Comparison of ENCODE assay signal across 8 mouse cellular contexts in genomic region chr9:25481344-25482095, GRCm38 (mm10). TPM values are rescaled to one million over a fixed set of nuclear protein-coding genes. Genes with fewer than 3 reads are reported as not detected.
DNase-seq lines count a peak whose midpoint lies in the region; ATAC-seq lines count a peak whose summit lies in the region.

Gene Eepd1, plus strand, starts transcription at chr9:25481547.

- H3K9ac ChIP-seq in intestine, embryonic 14.5 days (ENCODE audit: low read length), result peak within 1 kb of the TSS; percentile 66

- peak; percentile 98 to 99 for DNase-seq in adrenal gland, adult (ENCODE audit: inconsistent age in 2 of 2, low spot score in 1 of 2)
- DNase-seq in embryo, embryonic 10.5 days (ENCODE audit: low spot score), result peak; percentile 94
- DNase-seq in gastrocnemius, postnatal 25 days, result peak; percentile 97
- DNase-seq in intestine, embryonic 14.5 days (ENCODE audit: low spot score), result peak; percentile 97
- peak; percentile 92 to 94 for DNase-seq in left cerebral cortex, postnatal 14 days (ENCODE audit: low spot score in 2 of 2)
- peak; percentile 93 for DNase-seq in mesoderm, embryonic 11.5 days (ENCODE audit: low read depth, low spot score)
- DNase-seq in right cerebral cortex, postnatal 36 days (ENCODE audit: low spot score in 2 of 2), result peak; percentile 91 to 92
- peak; percentile 93 for DNase-seq in yolk sac, embryonic 10.5 days (ENCODE audit: low spot score)

- peak within 1 kb of the TSS; percentile 71 for H3K4me3 ChIP-seq in intestine, embryonic 14.5 days (ENCODE audit: low read depth, low read length)

- no peaks in the 10 kb centered on the region for H3K9me3 ChIP-seq in intestine, embryonic 14.5 days (ENCODE audit: control insufficient read depth, low read length)

- peaks cover 2% of the 10 kb centered on the region; the same call in 1 of the 2 replicates for H3K4me1 ChIP-seq in intestine, embryonic 14.5 days (replicated peaks; ENCODE audit: control insufficient read depth, insufficient read depth, low read length)

- 0 out of 2 replicates have a peak within 1 kb of the TSS, but pooled peaks have one; percentile 27 for H3K27ac ChIP-seq in intestine, embryonic 14.5 days (ENCODE audit: low read depth)

- H3K4me2 ChIP-seq in intestine, embryonic 14.5 days (ENCODE audit: low read length), result peak within 1 kb of the TSS; percentile 86

- under 1% methylated on average over 72 of the region's 75 CpGs for WGBS in intestine, embryonic 14.5 days

- H3K36me3 ChIP-seq in intestine, embryonic 14.5 days (ENCODE audit: control insufficient read depth, insufficient read depth, low read length), result no peaks in the 10 kb centered on the region

- ATAC-seq in intestine, embryonic 14.5 days (replicated peaks; ENCODE audit: low FRiP score, low TSS enrichment, low read depth), result peak; percentile 95

- intact Hi-C loops in left cerebral cortex, postnatal 14 days (cut with DNase I), result loop anchor here (5.0 kb wide), 3 partner anchors 86 to 164 kb away; no protein-coding TSS in a partner anchor

- no peaks in the 10 kb centered on the region for H3K27me3 ChIP-seq in intestine, embryonic 14.5 days (replicated peaks; ENCODE audit: control insufficient read depth, insufficient read depth, low read length)

RNA-seq across cellular contexts. Expression of gene Eepd1, which starts in this region (rescaled TPM):
- 10 to 100 TPM; 50.7 to 64.5 TPM for total RNA-seq in gastrocnemius, postnatal 25 days (2021)
- 5.5 and 6.0 TPM in 2 replicates for polyA plus RNA-seq in intestine, embryonic 14.5 days (2014; fragmentation: Nextera tagmentation; extraction: Ambion mirVana)
- 10 to 100 TPM; 16.1 to 17.6 TPM for total RNA-seq in left cerebral cortex, postnatal 14 days (2021)

Comparison
In these comparisons a context has a peak if more than half of its experiments do, and no peak if none do; other contexts are left out.
1. Peak in every context shown above with its lines: DNase-seq, ATAC-seq, H3K4me3 ChIP-seq and H3K27ac ChIP-seq.